Mouse (Mus musculus) limb, embryonic 12.5 days (tissue): ENCODE data around the gene Rimklb. TPM values are rescaled to one million over a fixed set of nuclear protein-coding genes. Genes with fewer than 3 reads are reported as not detected.
A peak's percentile ranks its signal among the peaks of the same experiment; 100 is the strongest.
"Not testable (repeated sequence)": the region's sequence is repeated elsewhere in the genome, so short reads cannot be mapped to it uniquely, and the experiment has no call there.

Experiments used
- ATAC-seq: fragments of 200-750 bp; cut with Nextera tagmentation; 2 replicates; pipeline ENCODE4 v1.8.0; 2017; ENCODE audit warnings: low read depth, moderate TSS enrichment; ENCODE audit not compliant: insufficient number of reproducible peaks, insufficient read depth, low FRiP score, low TSS enrichment
- H3K27ac ChIP-seq: fragments of 300-500 bp; sonication (generic); 2 replicates; pipeline ENCODE4 v1.5.1; 2016; ENCODE audit warnings: mild to moderate bottlenecking, moderate library complexity
- H3K27me3 ChIP-seq: fragments of 300-500 bp; sonication (generic); 2 replicates; pipeline ENCODE4 v1.6.1; 2016; ENCODE audit warnings: mild to moderate bottlenecking, moderate library complexity
- H3K36me3 ChIP-seq: fragments of 300-500 bp; sonication (generic); 2 replicates; pipeline ENCODE4 v1.6.1; 2016; ENCODE audit warnings: mild to moderate bottlenecking, moderate library complexity
- H3K4me1 ChIP-seq: fragments of 300-500 bp; sonication (generic); replicated peaks from 2 replicates; pipeline ENCODE4 v1.6.1; 2016
- H3K4me2 ChIP-seq: fragments of 300-500 bp; sonication (generic); 2 replicates; pipeline ENCODE4 v1.6.1; 2016; ENCODE audit warnings: mild to moderate bottlenecking, moderate library complexity
- H3K4me3 ChIP-seq: fragments of 300-500 bp; sonication (generic); replicated peaks from 2 replicates; pipeline ENCODE4 v1.5.1; 2016; ENCODE audit warnings: mild to moderate bottlenecking
- H3K9ac ChIP-seq: fragments of 300-500 bp; sonication (generic); replicated peaks from 2 replicates; pipeline ENCODE4 v1.6.1; 2016; ENCODE audit warnings: mild to moderate bottlenecking, moderate library complexity
- H3K9me3 ChIP-seq: fragments of 300-500 bp; sonication (generic); 2 replicates; pipeline ENCODE4 v1.6.1; 2016; ENCODE audit warnings: mild to moderate bottlenecking, moderate library complexity
- WGBS: fragments of 180-500 bp; shearing (Covaris S2); methylation state at CpG from one replicate; pipeline ENCODE4 v1.1.7; 2016; 5-methylcytosine and 5-hydroxymethylcytosine counted together
- polyA plus RNA-seq: library from polyadenylated mRNA; unstranded; fragments of >200 nt; fragmentation: Nextera tagmentation; extraction: Ambion mirVana; gene quantifications from 2 replicates; pipeline ENCODE4 v1.2.1, GENCODE M21; 2016

Gene Rimklb
- polyA plus RNA-seq, 1 experiment from 2014 or later = 52.6 TPM

GRCm38 (mm10) chr6:122496501-122496900 lies 2.1 kb downstream of the Rimklb start:
- WGBS = 46% methylated on average over 5 of the region's 5 CpGs
- no peak for ATAC-seq

GRCm38 (mm10) chr6:122495082-122495881 lies 3.3 kb downstream of the Rimklb start:
- Histone ChIP-seq H3K4me3 (peak overlapping the region; percentile 19), H3K4me2 (peak overlapping the region; percentile 46), H3K27ac (peak overlapping the region; percentile 94), H3K27me3 (no peaks in the 10 kb centered on the region), H3K9ac (peak overlapping the region; percentile 40; the same call in 1 of the 2 replicates), H3K9me3 (no peaks in the 10 kb centered on the region), H3K36me3 (no peaks in the 10 kb centered on the region), H3K4me1 (peaks cover 51% of the 10 kb centered on the region)
- 10% methylated on average over 21 of the region's 21 CpGs for WGBS
- ATAC-seq = peak; percentile 41; the same call in 1 of the 2 replicates

More at GRCm38 (mm10) chr6:122496501-122496900, 2.1 kb downstream of the Rimklb start:
- Histone ChIP-seq H3K27ac (peak overlapping the region; percentile 94), H3K27me3 (no peaks in the 10 kb centered on the region), H3K4me2 (no peak overlapping the region), H3K9ac (no peak overlapping the region), H3K9me3 (no peaks in the 10 kb centered on the region), H3K36me3 (no peaks in the 10 kb centered on the region), H3K4me3 (no peak overlapping the region), H3K4me1 (peaks cover 47% of the 10 kb centered on the region)

GRCm38 (mm10) chr6:122493799-122494472 lies 4.6 kb downstream of the Rimklb start:
- ATAC-seq = no peak
- Histone ChIP-seq H3K9me3 (no peaks in the 10 kb centered on the region), H3K36me3 (no peaks in the 10 kb centered on the region), H3K4me1 (peaks cover 47% of the 10 kb centered on the region), H3K27me3 (no peaks in the 10 kb centered on the region), H3K4me3 (no peak overlapping the region), H3K27ac (peak overlapping the region; percentile 94; the same call in 1 of the 2 replicates), H3K9ac (no peak overlapping the region), H3K4me2 (no peak overlapping the region)
- WGBS = 48% methylated on average over 6 of the region's 6 CpGs

GRCm38 (mm10) chr6:122492479-122492878 lies 6.1 kb downstream of the Rimklb start:
- no peak for ATAC-seq
- H3K9me3 ChIP-seq = no peaks in the 10 kb centered on the region
- no peak overlapping the region for H3K9ac ChIP-seq
- H3K4me3 ChIP-seq = no peak overlapping the region
- 34% methylated on average over 6 of the region's 6 CpGs for WGBS
- peaks cover 47% of the 10 kb centered on the region for H3K4me1 ChIP-seq
- no peaks in the 10 kb centered on the region for H3K36me3 ChIP-seq
- peak overlapping the region; percentile 60 for H3K4me2 ChIP-seq
- no peaks in the 10 kb centered on the region for H3K27me3 ChIP-seq
- 0 out of 2 replicates have a peak overlapping the region, but pooled peaks have one; percentile 94 for H3K27ac ChIP-seq

- peak overlapping the region; percentile 38 for H3K4me3 ChIP-seq
- peak overlapping the region; percentile 60 for H3K4me2 ChIP-seq
- H3K9me3 ChIP-seq = no peaks in the 10 kb centered on the region
- H3K36me3 ChIP-seq = no peaks in the 10 kb centered on the region
- no peaks in the 10 kb centered on the region for H3K27me3 ChIP-seq
- H3K9ac ChIP-seq = peak overlapping the region; percentile 58
- peak overlapping the region; percentile 94 for H3K27ac ChIP-seq
- peak; percentile 87 for ATAC-seq
- WGBS = 0% methylated on average over 16 of the region's 16 CpGs
- H3K4me1 ChIP-seq = peaks cover 41% of the 10 kb centered on the region
Observed at GRCm38 (mm10) chr6:122491557-122491956, 7.0 kb downstream of the Rimklb start.

- peak overlapping the region; percentile 94 for H3K27ac ChIP-seq
- no peaks in the 10 kb centered on the region for H3K27me3 ChIP-seq
- H3K4me1 ChIP-seq = peaks cover 35% of the 10 kb centered on the region
- peak overlapping the region; percentile 60 for H3K4me2 ChIP-seq
- ATAC-seq = no peak
- H3K9me3 ChIP-seq = no peaks in the 10 kb centered on the region
- no peaks in the 10 kb centered on the region for H3K36me3 ChIP-seq
- peak overlapping the region; percentile 58 for H3K9ac ChIP-seq
- H3K4me3 ChIP-seq = peak overlapping the region; percentile 38
- WGBS = 28% methylated on average over 15 of the region's 15 CpGs
Observed at GRCm38 (mm10) chr6:122490929-122491512, 7.5 kb downstream of the Rimklb start.

- under 1% methylated on average over 75 of the region's 111 CpGs for WGBS
- Histone ChIP-seq H3K9me3 (no peaks in the 10 kb centered on the region), H3K4me1 (peaks cover 18% of the 10 kb centered on the region), H3K4me2 (peak overlapping the region; percentile 65), H3K36me3 (no peaks in the 10 kb centered on the region), H3K9ac (peak overlapping the region; percentile 79), H3K4me3 (peak overlapping the region; percentile 74), H3K27ac (peak overlapping the region; percentile 91), H3K27me3 (no peaks in the 10 kb centered on the region)
- ATAC-seq = peak; percentile 83
Observed at GRCm38 (mm10) chr6:122486297-122487117, 12.1 kb downstream of the Rimklb start.

GRCm38 (mm10) chr6:122485401-122486296 lies 12.9 kb downstream of the Rimklb start:
- peak overlapping the region; percentile 74 for H3K4me3 ChIP-seq
- H3K9me3 ChIP-seq = no peaks in the 10 kb centered on the region
- no peaks in the 10 kb centered on the region for H3K27me3 ChIP-seq
- peak; percentile 40; the same call in 1 of the 2 replicates for ATAC-seq
- peak overlapping the region; percentile 79 for H3K9ac ChIP-seq
- peaks cover 13% of the 10 kb centered on the region for H3K4me1 ChIP-seq
- H3K4me2 ChIP-seq = peak overlapping the region; percentile 65
- WGBS = 2% methylated on average over 64 of the region's 91 CpGs
- no peaks in the 10 kb centered on the region for H3K36me3 ChIP-seq
- H3K27ac ChIP-seq = peak overlapping the region; percentile 91

- H3K27me3 ChIP-seq = no peaks in the 10 kb centered on the region
- no peaks in the 10 kb centered on the region for H3K36me3 ChIP-seq
- H3K4me2 ChIP-seq = no peak overlapping the region
- peaks cover 3% of the 10 kb centered on the region; the same call in 1 of the 2 replicates for H3K4me1 ChIP-seq
- H3K9me3 ChIP-seq = no peaks in the 10 kb centered on the region
- no peak overlapping the region for H3K27ac ChIP-seq
- no peak for ATAC-seq
- WGBS = 80% methylated on average over 3 of the region's 3 CpGs
- no peak overlapping the region for H3K9ac ChIP-seq
- H3K4me3 ChIP-seq = no peak overlapping the region
Observed at GRCm38 (mm10) chr6:122478062-122478461, 20.5 kb downstream of the Rimklb start.

GRCm38 (mm10) chr6:122471461-122471860 lies 27.1 kb downstream of the Rimklb start:
- H3K9me3 ChIP-seq, H3K9ac ChIP-seq, H3K27me3 ChIP-seq, H3K4me3 ChIP-seq, ATAC-seq, H3K4me2 ChIP-seq, H3K27ac ChIP-seq, H3K4me1 ChIP-seq: not testable (repeated sequence)
- H3K36me3 ChIP-seq = peaks cover 61% of the 10 kb centered on the region
- 89% methylated on average over 3 of the region's 3 CpGs for whole genome bisulfite sequencing
